Comparison of ENCODE assay signal across 8 mouse cellular contexts in genomic region chr3:103280875-103281274, GRCm38 (mm10). TPM values are rescaled to one million over a fixed set of nuclear protein-coding genes. Genes with fewer than 3 reads are reported as not detected.
A peak's percentile ranks its signal among the peaks of the same experiment; 100 is the strongest.
DNase-seq lines count a peak whose midpoint lies in the region; ATAC-seq and TF ChIP-seq lines count a peak whose summit lies in the region.

No protein-coding gene starts in this region.

- no peak for DNase-seq in left cerebral cortex, adult 2 months (ENCODE audit: extremely low spot score in 1 of 2, low spot score in 2 of 2)
- DNase-seq in left cerebral cortex, postnatal 36 days (ENCODE audit: low spot score in 2 of 2): no peak
- DNase-seq in adrenal gland, postnatal 25 days: no peak
- DNase-seq in cerebellum, adult 8-10 months: no peak

- H3K4me2 ChIP-seq in intestine, embryonic 16.5 days (ENCODE audit: low read depth, low read length): peak overlapping the region; percentile 94
- H3K4me2 ChIP-seq in midbrain, embryonic 12.5 days (replicated peaks): peak overlapping the region; percentile 91

- intact Hi-C loops in left cerebral cortex, adult 2 months (cut with DNase I): loop anchor here (5.0 kb wide), 1 partner anchor 51 kb away; no protein-coding TSS in a partner anchor
- intact Hi-C loops in left cerebral cortex, postnatal 36 days (cut with DNase I): no loop called here

- H3K36me3 ChIP-seq in intestine, embryonic 16.5 days (ENCODE audit: control insufficient read depth, insufficient read depth, low read length): no peaks in the 10 kb centered on the region
- H3K36me3 ChIP-seq in midbrain, embryonic 12.5 days: peaks cover 8% of the 10 kb centered on the region; the same call in 1 of the 2 replicates

- peak overlapping the region; percentile 98 for H3K9ac ChIP-seq in intestine, embryonic 16.5 days (ENCODE audit: low read depth, low read length)
- peak overlapping the region; percentile 100 for H3K9ac ChIP-seq in midbrain, embryonic 12.5 days (replicated peaks)

- H3K4me1 ChIP-seq in cortical plate, adult 2 months (ENCODE audit: control insufficient read depth, insufficient read depth, low read length): peaks cover 5% of the 10 kb centered on the region; the same call in 1 of the 2 replicates
- peaks cover 8% of the 10 kb centered on the region for H3K4me1 ChIP-seq in intestine, embryonic 16.5 days (ENCODE audit: control insufficient read depth, insufficient read depth, low read length)
- H3K4me1 ChIP-seq in midbrain, embryonic 12.5 days: peaks cover 19% of the 10 kb centered on the region

- no peaks in the 10 kb centered on the region for H3K27me3 ChIP-seq in intestine, embryonic 16.5 days (replicated peaks; ENCODE audit: control insufficient read depth, insufficient read depth, low read length)
- H3K27me3 ChIP-seq in midbrain, embryonic 12.5 days: no peaks in the 10 kb centered on the region

- TF ChIP-seq CTCF in left cerebral cortex, adult 2 months (IDR thresholded peaks at IDR 0.05): no peak
- no peak for TF ChIP-seq CTCF in cortical plate, adult 2 months (IDR thresholded peaks at IDR 0.05; ENCODE audit: extremely low read depth, insufficient read depth, low read length)

- H3K27ac ChIP-seq in left cerebral cortex, adult 2 months: peak overlapping the region; percentile 97; the same call in 1 of the 2 replicates
- no peak overlapping the region for H3K27ac ChIP-seq in cortical plate, adult 2 months (ENCODE audit: insufficient read depth, low read length)
- peak overlapping the region; percentile 95; the same call in 1 of the 2 replicates for H3K27ac ChIP-seq in intestine, embryonic 16.5 days (ENCODE audit: low read length)
- H3K27ac ChIP-seq in midbrain, embryonic 12.5 days (replicated peaks): peak overlapping the region; percentile 98

- ATAC-seq in intestine, embryonic 16.5 days: no peak
- ATAC-seq in midbrain, embryonic 12.5 days (ENCODE audit: low FRiP score, low read depth): no peak
- ATAC-seq in granulocyte monocyte progenitor cell, adult 5-6 weeks (replicated peaks; ENCODE audit: poor library complexity, severe bottlenecking): no peak

- peak overlapping the region; percentile 91 for H3K4me3 ChIP-seq in left cerebral cortex, adult 2 months
- peak overlapping the region; percentile 84 for H3K4me3 ChIP-seq in cortical plate, adult 2 months (ENCODE audit: insufficient read depth, low read length)
- peak overlapping the region; percentile 100 for H3K4me3 ChIP-seq in intestine, embryonic 16.5 days (ENCODE audit: low read length)
- peak overlapping the region; percentile 99 for H3K4me3 ChIP-seq in midbrain, embryonic 12.5 days

- no peak for TF ChIP-seq POLR2A in cortical plate, adult 2 months (IDR thresholded peaks at IDR 0.05; ENCODE audit: extremely low read depth, insufficient read depth, low read length)

- WGBS in intestine, embryonic 16.5 days: 26% methylated on average over 5 of the region's 5 CpGs
- WGBS in midbrain, embryonic 12.5 days: 29% methylated on average over 5 of the region's 5 CpGs

- H3K9me3 ChIP-seq in intestine, embryonic 16.5 days (ENCODE audit: control insufficient read depth, low read length): no peaks in the 10 kb centered on the region
- no peaks in the 10 kb centered on the region for H3K9me3 ChIP-seq in midbrain, embryonic 12.5 days

RNA-seq across cellular contexts. Expression of gene Trim33, which starts 1.8 kb away (rescaled TPM):
- 10 to 100 TPM; 56.5 to 56.7 TPM for total RNA-seq in left cerebral cortex, adult 2 months (2021)
- total RNA-seq in left cerebral cortex, postnatal 36 days (2021): 10 to 100 TPM; 48.2 to 59.1 TPM
- 16.5 and 16.8 TPM in 2 replicates for polyA plus RNA-seq in cortical plate, adult 2 months (2012; rRNA removed)
- 11.6 and 12.3 TPM in 2 replicates for polyA plus RNA-seq in intestine, embryonic 16.5 days (2015; fragmentation: Nextera tagmentation; extraction: Ambion mirVana)
- 45.8 and 47.0 TPM in 2 replicates for polyA plus RNA-seq in midbrain, embryonic 12.5 days (2016; fragmentation: Nextera tagmentation; extraction: Ambion mirVana)
- total RNA-seq in granulocyte monocyte progenitor cell, adult 5-6 weeks (2014; fragmentation: Nextera tagmentation): 58.4 and 65.7 TPM in 2 replicates
- 58.0 and 58.9 TPM in 2 replicates for total RNA-seq in granulocyte monocyte progenitor cell, adult 5-6 weeks (2017)
- total RNA-seq in adrenal gland, postnatal 25 days (2021): 54.5 and 55.0 TPM in 2 replicates
